Mouse (Mus musculus) mesoderm, embryonic 11.5 days (tissue): Measurements from ENCODE around the gene Clca3b.
A peak's percentile ranks its signal among the peaks of the same experiment; 100 is the strongest.
"Not testable (repeated sequence)": the region's sequence is repeated elsewhere in the genome, so short reads cannot be mapped to it uniquely, and the experiment has no call there.

Experiments used
- DNase-seq: peaks from one replicate; pipeline ENCODE4 v3.0.0-alpha.2; 2012; ENCODE audit warnings: low read depth, low spot score

Gene Clca3b

GRCm38 (mm10) chr3:144849014-144849556 lies at the start of gene Clca3b:
Gene Clca3b (minus strand): TSS chr3:144849357.
- not testable (repeated sequence) for DNase-seq

- DNase-seq, result no peak
These were observed 48.0 kb upstream of the Clca3b start for GRCm38 (mm10) chr3:144897042-144897678.

DNA sequence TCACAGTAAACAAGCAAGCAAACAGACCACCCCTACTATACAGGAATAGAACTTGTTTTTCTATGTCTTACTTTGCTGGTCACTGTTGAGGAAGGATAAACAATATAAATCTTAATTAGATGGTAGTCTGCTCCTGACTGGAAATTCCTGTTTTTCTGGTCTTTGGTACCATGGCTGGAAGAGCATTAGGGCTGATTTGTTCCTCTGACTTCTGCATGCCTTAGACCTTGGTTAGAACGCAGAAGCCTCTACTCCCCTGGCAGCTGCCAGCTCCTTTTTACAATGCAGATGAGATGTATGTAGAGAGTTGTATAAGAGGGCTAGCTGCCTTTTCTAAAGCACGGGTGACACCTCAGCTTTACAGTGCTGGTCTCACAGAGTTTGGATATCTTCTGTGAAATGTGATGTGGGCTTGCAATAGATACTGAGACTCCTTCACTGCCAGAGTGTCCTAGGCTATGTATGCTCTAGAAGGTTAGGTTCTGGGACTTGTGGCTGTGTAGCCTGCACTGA lies 41.1 kb upstream of the Clca3b start:
- DNase-seq, result no peak

DNA sequence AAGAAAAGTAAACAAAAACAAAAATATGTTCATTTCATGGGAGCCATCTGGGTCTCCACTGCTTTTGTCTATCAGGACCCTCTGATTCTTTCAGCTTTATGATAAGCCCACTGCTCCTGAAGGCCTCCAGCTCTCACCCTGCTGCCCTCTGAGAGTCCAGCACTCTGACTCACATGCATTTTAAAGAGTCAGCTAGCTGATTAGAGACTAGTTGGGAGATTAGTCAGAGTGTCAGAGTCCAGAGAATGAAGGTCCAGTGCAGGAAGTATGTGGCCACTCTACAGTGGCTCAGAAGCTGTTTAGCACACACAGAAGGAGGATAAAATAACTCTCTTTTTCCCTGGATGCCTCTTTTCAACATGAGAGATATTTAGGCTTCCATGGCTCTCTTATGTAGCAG lies 37.8 kb upstream of the Clca3b start:
- DNase-seq, result no peak

DNA sequence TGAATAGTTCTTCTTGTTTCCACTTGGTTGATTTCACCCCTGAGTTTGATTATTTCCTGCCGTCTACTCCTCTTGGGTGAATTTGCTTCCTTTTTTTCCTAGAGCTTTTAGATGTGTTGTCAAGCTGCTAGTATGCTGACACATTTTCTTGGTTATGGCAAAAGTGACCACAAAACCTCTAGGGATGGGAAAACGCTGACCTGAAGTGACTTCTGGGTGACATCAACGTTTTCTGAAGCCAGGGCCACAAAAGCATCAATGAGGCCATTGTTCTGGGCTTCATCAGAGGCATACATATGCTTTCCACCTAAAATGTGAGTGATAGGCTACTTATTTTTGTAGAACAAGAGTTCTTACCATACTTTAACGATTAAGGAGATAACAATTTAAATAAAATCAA lies 22.9 kb upstream of the Clca3b start:
- not testable (repeated sequence) for DNase-seq

DNA sequence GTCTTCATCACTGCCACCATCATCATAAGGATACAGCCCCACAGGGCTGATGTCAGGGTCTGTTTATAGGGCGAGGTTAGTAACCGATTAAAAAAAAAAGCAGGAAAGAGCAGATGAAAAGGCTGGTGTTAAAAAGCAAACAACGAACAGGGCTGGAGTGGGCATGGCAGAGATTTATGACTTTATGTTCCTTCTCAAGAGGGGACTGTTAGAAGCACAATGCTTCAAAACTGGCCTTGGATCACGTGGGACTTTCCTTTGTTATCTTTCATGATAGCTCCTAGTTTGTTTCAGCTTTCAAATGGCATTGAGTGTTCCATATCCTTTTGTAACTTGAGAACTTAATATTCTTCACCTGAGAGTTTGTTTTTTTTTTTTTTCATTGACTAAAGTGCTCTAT lies 427 bp upstream of the Clca3b start:
- DNase-seq, result no peak

DNA sequence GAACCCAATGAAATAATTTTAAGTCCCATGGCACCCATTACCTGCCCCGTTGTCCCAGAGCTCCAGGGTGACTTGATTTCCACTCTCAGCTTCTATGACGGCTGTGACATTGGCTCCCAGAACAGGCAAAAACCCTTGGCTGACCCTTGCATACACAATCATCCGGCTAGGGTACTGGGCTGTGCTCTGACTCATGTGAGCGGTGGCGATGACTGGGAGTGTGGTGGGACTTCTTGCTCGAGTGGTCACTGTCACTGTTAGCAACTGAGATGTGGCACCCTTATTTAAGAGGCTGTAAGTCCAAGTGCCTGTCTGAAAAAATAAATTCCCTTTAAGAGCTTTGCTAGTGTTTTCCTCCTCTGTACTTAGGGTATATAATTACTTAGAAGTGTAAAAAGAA lies 21.9 kb downstream of the Clca3b start:
- DNase-seq, result no peak

- peak; percentile 81 for DNase-seq
These were observed 24.0 kb downstream of the Clca3b start for GRCm38 (mm10) chr3:144825151-144825550.

DNA sequence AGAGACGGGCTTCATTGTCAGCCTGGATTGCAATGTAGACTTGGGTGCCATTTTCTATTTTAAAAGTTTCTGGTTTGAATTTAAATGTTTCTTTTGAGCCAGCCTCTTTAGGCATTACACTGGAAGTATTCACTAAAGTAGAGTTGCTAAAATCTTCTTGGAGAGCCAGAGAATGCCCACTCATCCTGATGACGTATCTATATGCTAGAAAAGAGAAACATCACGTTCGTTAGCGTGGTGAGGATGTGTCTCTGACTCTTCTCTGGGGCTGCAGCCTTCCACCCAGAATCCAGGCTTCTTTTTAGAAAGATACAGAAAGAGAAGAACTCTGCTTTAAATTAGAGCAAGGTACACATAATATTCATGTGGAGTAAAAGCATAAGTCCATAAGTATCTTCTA lies 25.8 kb downstream of the Clca3b start:
- DNase-seq, result no peak

- no peak for DNase-seq
These were observed 28.5 kb downstream of the Clca3b start for GRCm38 (mm10) chr3:144820632-144821031.

- not testable (repeated sequence) for DNase-seq
These were observed 29.9 kb downstream of the Clca3b start, which contains the start of gene Clca3a2 for GRCm38 (mm10) chr3:144819219-144819618. Gene Clca3a2 (minus strand): TSS chr3:144819494.

DNA sequence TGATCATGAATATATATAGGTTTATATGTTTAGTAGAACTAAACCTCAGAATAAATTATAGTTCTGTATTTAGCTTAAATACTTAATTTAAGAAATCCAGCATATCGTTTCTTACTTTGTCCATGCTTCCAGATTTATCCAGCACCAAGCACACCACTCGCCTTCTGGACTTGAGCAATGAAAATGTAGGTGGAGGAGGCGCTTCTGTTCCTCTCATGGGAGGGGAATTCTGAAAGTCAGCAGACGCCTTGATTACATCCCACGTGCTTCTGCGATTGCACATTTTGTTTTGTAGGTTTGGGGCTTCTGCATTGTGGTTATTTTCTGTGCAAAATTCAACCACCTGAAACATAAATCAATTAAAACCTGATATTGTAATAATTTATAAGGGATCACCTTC lies 35.8 kb downstream of the Clca3b start:
- DNase-seq, result not testable (repeated sequence)

DNA sequence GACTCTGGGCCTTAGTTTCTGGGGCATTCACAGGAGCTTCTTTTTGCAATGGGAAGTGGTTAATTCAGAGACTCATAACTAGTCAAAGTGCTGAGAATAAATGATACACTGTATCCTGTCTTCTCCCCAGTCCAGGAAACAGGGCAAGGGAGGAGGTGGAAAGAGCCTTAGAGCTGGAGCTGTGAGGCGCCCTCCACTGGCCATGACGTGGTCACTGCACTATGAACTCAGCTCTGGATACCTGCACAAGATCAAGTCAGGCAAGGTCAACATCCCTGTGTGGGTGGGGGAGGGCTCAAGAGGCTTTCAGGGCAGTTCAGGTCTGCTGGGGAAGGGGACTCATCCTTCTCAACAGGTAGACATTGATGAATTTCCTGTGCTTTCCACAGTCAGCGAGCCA lies 37.3 kb downstream of the Clca3b start:
- DNase-seq, result no peak

DNA sequence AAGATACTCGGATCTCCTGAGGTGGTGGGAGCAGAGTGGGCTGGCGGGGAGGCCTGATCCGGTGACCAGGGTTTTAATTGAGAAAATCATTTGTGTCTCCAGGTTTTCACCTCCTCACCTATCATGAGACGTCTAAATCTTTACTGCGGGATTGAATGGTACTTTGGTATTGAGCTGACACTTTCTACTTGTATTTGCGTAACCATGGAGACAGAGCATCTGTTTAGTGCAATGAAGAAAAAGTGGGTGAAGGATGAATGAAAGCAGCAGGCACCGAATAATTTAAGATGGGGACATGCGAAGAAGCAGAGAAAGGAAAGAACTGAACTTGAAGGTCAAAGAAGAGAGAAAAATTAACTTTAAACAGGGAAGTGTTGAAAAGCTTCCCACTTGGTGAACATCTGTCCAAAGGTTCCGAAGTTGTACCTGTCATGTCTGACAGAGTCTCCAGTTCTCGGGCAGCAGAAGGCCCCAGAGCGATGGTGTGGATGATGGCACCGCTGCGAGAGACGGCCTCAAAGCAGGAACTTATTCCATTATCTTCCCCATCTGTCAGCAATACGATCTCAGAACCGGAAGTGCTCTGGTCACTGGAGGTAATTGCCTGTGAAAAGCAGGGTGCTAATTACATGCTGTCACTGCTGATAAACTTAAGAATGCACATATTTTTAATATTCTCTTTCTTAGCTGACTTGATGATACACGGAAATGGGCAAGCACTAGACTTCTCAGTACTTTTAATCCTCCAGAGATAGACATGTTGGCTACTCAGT lies 40.8 kb downstream of the Clca3b start:
- not testable (repeated sequence) for DNase-seq

DNA sequence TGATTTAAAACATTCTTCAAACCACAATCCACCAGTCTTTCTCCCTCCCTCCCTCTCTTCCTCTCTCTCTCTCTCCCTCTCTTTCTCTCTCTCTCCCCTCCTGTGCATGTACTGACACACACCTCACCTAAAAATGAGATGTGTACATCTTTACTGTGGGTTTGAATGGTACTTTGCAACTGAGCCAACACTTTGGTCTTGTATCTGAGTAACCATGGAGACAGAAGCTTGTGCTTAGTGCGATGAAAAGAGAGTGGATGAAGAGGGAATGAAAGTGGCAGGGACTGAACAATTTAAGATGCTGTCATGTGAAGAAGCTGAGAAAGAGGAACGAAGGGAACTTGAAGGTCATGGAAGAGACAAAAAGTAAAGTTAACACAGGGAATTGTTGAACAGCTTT lies 42.5 kb downstream of the Clca3b start:
- DNase-seq, result not testable (repeated sequence)

DNA sequence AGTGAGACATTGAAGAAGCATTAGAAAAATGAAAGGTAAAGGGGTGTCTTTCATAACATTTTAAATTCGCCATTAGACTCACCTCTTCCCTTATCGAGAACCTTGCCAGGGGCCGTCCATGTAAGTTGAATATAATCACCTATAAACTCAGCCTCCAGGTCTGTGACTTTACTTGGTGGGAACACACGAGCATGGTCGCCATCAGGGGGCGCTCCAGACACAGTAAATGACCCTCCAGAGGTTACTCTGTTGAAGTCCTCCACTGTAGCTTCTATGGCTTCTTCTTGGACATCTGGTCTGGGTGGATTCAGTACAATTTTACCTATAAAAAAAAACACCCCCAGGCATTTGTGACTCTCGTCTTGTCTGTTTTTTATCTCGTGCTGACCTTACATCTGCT lies 47.3 kb downstream of the Clca3b start:
- DNase-seq, result peak; percentile 38

DNA sequence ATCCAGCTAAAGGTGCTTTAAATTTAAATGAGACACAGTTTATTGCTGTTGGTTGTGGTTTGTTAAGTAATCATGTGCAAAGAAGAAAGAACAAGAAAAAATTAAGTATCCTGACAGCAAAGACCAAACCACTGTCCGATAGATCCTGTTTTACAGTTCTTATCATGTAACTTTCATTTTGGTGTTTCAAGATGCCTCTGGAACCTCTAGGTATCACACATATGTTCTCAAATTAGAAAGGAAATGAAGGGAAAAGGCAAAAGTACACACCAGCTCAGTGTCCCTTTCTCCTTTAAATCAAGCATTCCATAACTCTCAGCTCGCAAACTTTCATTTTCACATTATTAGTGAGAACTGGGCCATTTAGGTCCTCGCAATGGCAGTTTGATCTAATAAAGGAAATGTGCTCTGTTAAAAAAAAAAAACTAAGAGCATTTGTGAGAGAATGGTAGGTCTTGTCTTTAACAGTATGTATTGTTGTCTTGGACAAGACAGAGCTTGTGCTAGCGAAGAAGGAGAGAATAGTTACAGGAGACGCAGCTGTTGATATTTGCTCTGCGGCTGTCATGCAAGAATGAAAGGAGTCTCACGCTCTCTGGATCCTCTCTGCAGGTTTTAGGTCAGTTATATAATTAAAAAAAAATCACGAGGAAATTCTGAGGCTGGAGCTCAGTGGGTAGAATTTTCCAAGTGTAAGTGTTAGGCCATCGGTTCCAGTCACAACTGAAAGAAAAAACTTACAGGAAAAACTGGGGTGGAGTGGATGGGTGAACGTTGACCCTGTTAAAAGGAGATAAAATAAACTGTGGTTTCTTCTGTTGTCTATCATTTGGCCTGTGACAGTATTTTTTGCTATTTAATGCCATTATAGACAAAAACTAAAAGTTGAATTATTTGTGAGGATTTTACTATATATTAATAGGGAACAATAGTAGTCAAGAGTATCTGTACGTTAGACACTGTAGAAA lies 63.7 kb downstream of the Clca3b start:
- DNase-seq, result no peak
